Mouse (Mus musculus) bone marrow macrophage, adult 2 months (primary cell): ENCODE results near the gene Dcaf10.
A peak's percentile ranks its signal among the peaks of the same experiment; 100 is the strongest.

Source experiments
- CTCF ChIP-seq: IDR thresholded peaks from 2 replicates; pipeline ENCODE4 v1.5.1; 2012; ENCODE audit warnings: low read depth, mild to moderate bottlenecking, low read length, moderate library complexity
- POLR2A ChIP-seq: IDR thresholded peaks from 2 replicates; pipeline ENCODE4 v1.6.1; 2012; ENCODE audit warnings: mild to moderate bottlenecking, low read depth, low read length, borderline replicate concordance

- TF ChIP-seq CTCF (no peak), POLR2A (peak; percentile 79; the same call in 1 of the 2 replicates)
Observed at GRCm38 (mm10) chr4:45408427-45409132, 66.7 kb downstream of the Dcaf10 start, which contains the start of gene Slc25a51.
